Mouse (Mus musculus): ENCODE results near the gene Hibadh.
"Not testable (repeated sequence)": the region's sequence is repeated elsewhere in the genome, so short reads cannot be mapped to it uniquely, and the experiment has no call there.

The Hibadh gene

GRCm38 (mm10) chr6:52640224-52640712 is at the start of gene Hibadh:
Hibadh (minus strand) TSS chr6:52640389.
- peak; percentile 81 for DNase-seq (ENCODE audit: low spot score)

GRCm38 (mm10) chr6:52686901-52687500 is 46.8 kb upstream of the Hibadh start:
- DNase-seq (ENCODE audit: low spot score) = no peak

- no peak for DNase-seq (ENCODE audit: low spot score)
Measured at GRCm38 (mm10) chr6:52682607-52683006, 42.4 kb upstream of the Hibadh start.

- DNase-seq (ENCODE audit: low spot score) = no peak
Measured at GRCm38 (mm10) chr6:52681847-52682485, 41.8 kb upstream of the Hibadh start.

GRCm38 (mm10) chr6:52680458-52681032 is 40.4 kb upstream of the Hibadh start:
- no peak for DNase-seq (ENCODE audit: low spot score)

- no peak for DNase-seq (ENCODE audit: low spot score)
Measured at GRCm38 (mm10) chr6:52679565-52679964, 39.4 kb upstream of the Hibadh start.

- not testable (repeated sequence) for DNase-seq (ENCODE audit: low spot score)
Measured at GRCm38 (mm10) chr6:52677534-52677933, 37.3 kb upstream of the Hibadh start.

- DNase-seq (ENCODE audit: low spot score) = no peak
Measured at GRCm38 (mm10) chr6:52675222-52675921, 35.2 kb upstream of the Hibadh start.

GRCm38 (mm10) chr6:52674541-52674940 is 34.4 kb upstream of the Hibadh start:
- no peak for DNase-seq (ENCODE audit: low spot score)

- no peak for DNase-seq (ENCODE audit: low spot score)
Measured at GRCm38 (mm10) chr6:52673706-52674105, 33.5 kb upstream of the Hibadh start.

- no peak for DNase-seq (ENCODE audit: low spot score)
Measured at GRCm38 (mm10) chr6:52672539-52672938, 32.4 kb upstream of the Hibadh start.

GRCm38 (mm10) chr6:52671791-52672190 is 31.6 kb upstream of the Hibadh start:
- no peak for DNase-seq (ENCODE audit: low spot score)

- DNase-seq (ENCODE audit: low spot score) = not testable (repeated sequence)
Measured at GRCm38 (mm10) chr6:52669878-52670277, 29.7 kb upstream of the Hibadh start.

- no peak for DNase-seq (ENCODE audit: low spot score)
Measured at GRCm38 (mm10) chr6:52667641-52668040, 27.5 kb upstream of the Hibadh start.

- no peak for DNase-seq (ENCODE audit: low spot score)
Measured at GRCm38 (mm10) chr6:52663021-52663420, 22.8 kb upstream of the Hibadh start.

GRCm38 (mm10) chr6:52655266-52655665 is 15.1 kb upstream of the Hibadh start:
- no peak for DNase-seq (ENCODE audit: low spot score)

GRCm38 (mm10) chr6:52648806-52649205 is 8.6 kb upstream of the Hibadh start:
- DNase-seq (ENCODE audit: low spot score) = no peak

- no peak for DNase-seq (ENCODE audit: low spot score)
Measured at GRCm38 (mm10) chr6:52648031-52648430, 7.8 kb upstream of the Hibadh start.

- no peak for DNase-seq (ENCODE audit: low spot score)
Measured at GRCm38 (mm10) chr6:52645926-52646325, 5.7 kb upstream of the Hibadh start.

GRCm38 (mm10) chr6:52642152-52642551 is 2.0 kb upstream of the Hibadh start:
- DNase-seq (ENCODE audit: low spot score) = no peak

- no peak for DNase-seq (ENCODE audit: low spot score)
Measured at GRCm38 (mm10) chr6:52641076-52641475, 887 bp upstream of the Hibadh start.

GRCm38 (mm10) chr6:52639546-52640223 is 504 bp downstream of the Hibadh start:
- DNase-seq (ENCODE audit: low spot score) = no peak
